Mouse (Mus musculus): ENCODE data around the gene Enkur. TPM values are rescaled to one million over a fixed set of nuclear protein-coding genes. Genes with fewer than 3 reads are reported as not detected.
"Not testable (repeated sequence)": the region's sequence is repeated elsewhere in the genome, so short reads cannot be mapped to it uniquely, and the experiment has no call there.

Enkur gene
- polyA plus RNA-seq (2014; fragmentation: Nextera tagmentation; extraction: Ambion mirVana): 0.98 and 1.1 TPM in 2 replicates

DNA sequence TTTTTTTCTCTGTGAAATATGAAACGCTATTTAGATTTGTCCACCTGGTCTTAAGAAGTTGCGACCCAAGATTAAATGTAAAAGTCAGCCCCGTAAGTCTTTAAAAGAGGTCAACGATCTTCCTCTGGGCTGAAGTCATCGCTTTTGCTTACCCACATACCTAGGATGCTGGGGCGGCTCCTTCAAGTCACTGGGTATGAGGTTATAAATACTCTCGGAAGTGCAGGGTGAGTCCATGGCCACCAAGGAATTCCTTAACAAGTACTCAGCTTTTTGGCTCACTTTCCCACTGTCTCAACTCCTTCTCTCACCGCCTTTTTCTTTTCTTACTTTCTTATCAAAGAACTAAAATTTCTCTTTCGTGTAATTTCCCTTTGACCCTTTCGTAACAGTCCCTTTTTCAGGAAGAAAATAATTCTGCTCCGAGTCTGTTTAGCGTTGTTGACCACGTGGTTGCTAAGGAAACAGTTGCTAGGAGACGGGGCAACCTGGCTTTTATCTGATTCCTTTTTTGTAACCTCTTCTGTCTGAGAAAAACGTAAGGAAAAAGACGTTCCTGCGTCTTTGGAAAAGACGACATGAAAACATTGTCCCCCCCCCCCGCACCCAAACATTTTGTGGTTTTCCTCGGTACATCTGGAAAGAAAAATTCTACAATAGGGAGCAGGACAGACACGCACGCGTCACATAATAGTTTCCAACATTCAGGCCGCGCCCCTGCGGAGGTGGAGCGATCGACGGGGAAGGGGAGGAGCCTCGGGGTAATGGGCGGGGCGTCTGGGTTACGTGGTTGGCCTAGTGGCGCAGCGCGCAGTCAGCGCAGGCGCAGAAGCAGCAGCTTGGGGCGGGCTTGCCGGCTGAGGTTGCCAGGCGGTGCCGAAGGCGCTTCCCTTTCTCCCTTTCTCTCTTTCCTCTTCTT lies at the start of gene Enkur, which contains the start of gene Thnsl1:
Gene Enkur (minus strand): TSS at position 454 of the 919 bp plus-strand sequence.
Gene Thnsl1 (plus strand): TSS at position 813 of the 919 bp plus-strand sequence.
- DNase-seq (ENCODE audit: low spot score, missing footprints): peak; percentile 100
- Histone ChIP-seq H3K9me3 (ENCODE audit: control insufficient read depth, low read length) (no peaks in the 10 kb centered on the region), H3K27me3 (ENCODE audit: control insufficient read depth, insufficient read depth, low read length) (no peaks in the 10 kb centered on the region), H3K9ac (ENCODE audit: low read length) (peak within 1 kb of the TSS; percentile 80), H3K4me1 (ENCODE audit: control insufficient read depth, insufficient read depth, low read length) (peaks cover 9% of the 10 kb centered on the region; the same call in 1 of the 2 replicates), H3K4me3 (ENCODE audit: low read depth, low read length) (peak within 1 kb of the TSS; percentile 62), H3K4me2 (peak within 1 kb of the TSS; percentile 75), H3K27ac (ENCODE audit: low read depth, low read length) (peak within 1 kb of the TSS; percentile 62; the same call in 1 of the 2 replicates), H3K36me3 (ENCODE audit: control insufficient read depth, insufficient read depth, low read length) (no peaks in the 10 kb centered on the region)
- peak; percentile 99 for ATAC-seq (ENCODE audit: low FRiP score)
- 4% methylated on average over 43 of the region's 43 CpGs for WGBS

DNA sequence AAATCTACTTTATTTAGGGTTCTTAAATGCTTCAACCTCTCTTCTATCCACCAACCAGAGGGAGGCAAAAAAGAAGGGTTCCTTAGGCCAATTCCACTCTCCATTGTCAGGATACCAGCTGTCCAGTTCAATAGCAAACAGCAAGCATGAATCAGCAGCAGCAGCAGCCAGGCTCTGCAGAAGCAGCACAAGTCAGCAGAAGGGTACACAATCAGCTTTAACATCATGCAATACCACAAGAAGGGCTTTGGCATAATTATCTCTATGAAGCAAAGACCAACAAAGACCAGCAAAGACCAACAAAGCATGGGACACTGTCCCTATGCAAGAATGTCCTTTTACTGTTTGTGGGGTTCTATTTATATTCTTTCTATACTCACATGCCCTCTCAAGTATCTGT lies 49.1 kb upstream of the Enkur start:
- H3K9me3 ChIP-seq (ENCODE audit: control insufficient read depth, low read length): no peaks in the 10 kb centered on the region
- H3K4me3 ChIP-seq (ENCODE audit: low read depth, low read length): no peak overlapping the region
- H3K27me3 ChIP-seq (ENCODE audit: control insufficient read depth, insufficient read depth, low read length): no peaks in the 10 kb centered on the region
- H3K4me1 ChIP-seq (ENCODE audit: control insufficient read depth, insufficient read depth, low read length): no peaks in the 10 kb centered on the region
- no peaks in the 10 kb centered on the region for H3K36me3 ChIP-seq (ENCODE audit: control insufficient read depth, insufficient read depth, low read length)
- H3K27ac ChIP-seq (ENCODE audit: low read depth, low read length): no peak overlapping the region
- DNase-seq (ENCODE audit: low spot score, missing footprints) (no peak), ATAC-seq (ENCODE audit: low FRiP score) (no peak)
- no peak overlapping the region for H3K4me2 ChIP-seq
- no peak overlapping the region for H3K9ac ChIP-seq (ENCODE audit: low read length)

DNA sequence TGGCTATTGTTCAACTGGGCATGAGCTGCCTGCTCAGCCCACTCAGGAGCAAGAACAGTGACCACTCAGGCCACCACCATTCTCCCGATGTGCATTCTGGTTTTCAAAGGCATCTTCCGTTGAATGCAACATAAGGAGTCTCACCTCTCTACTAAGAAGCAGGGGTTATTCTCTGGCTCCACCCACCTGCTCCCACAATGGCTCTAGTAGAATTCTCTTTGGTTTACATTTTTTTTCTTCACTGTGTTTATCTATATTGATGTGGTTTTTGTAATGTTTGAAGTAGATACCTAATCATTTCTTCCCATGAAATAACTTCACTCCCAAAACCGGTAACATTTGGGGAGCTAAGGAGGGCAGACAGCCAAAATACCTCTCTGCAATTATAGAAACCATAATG lies 48.5 kb upstream of the Enkur start:
- no peak overlapping the region for H3K9ac ChIP-seq (ENCODE audit: low read length)
- no peaks in the 10 kb centered on the region for H3K4me1 ChIP-seq (ENCODE audit: control insufficient read depth, insufficient read depth, low read length)
- no peaks in the 10 kb centered on the region for H3K27me3 ChIP-seq (ENCODE audit: control insufficient read depth, insufficient read depth, low read length)
- no peak overlapping the region for H3K27ac ChIP-seq (ENCODE audit: low read depth, low read length)
- 90% methylated on average over 3 of the region's 3 CpGs for WGBS
- ATAC-seq (ENCODE audit: low FRiP score): no peak
- no peak overlapping the region for H3K4me3 ChIP-seq (ENCODE audit: low read depth, low read length)
- no peaks in the 10 kb centered on the region for H3K9me3 ChIP-seq (ENCODE audit: control insufficient read depth, low read length)
- no peaks in the 10 kb centered on the region for H3K36me3 ChIP-seq (ENCODE audit: control insufficient read depth, insufficient read depth, low read length)
- H3K4me2 ChIP-seq: no peak overlapping the region
- DNase-seq (ENCODE audit: low spot score, missing footprints): no peak

DNA sequence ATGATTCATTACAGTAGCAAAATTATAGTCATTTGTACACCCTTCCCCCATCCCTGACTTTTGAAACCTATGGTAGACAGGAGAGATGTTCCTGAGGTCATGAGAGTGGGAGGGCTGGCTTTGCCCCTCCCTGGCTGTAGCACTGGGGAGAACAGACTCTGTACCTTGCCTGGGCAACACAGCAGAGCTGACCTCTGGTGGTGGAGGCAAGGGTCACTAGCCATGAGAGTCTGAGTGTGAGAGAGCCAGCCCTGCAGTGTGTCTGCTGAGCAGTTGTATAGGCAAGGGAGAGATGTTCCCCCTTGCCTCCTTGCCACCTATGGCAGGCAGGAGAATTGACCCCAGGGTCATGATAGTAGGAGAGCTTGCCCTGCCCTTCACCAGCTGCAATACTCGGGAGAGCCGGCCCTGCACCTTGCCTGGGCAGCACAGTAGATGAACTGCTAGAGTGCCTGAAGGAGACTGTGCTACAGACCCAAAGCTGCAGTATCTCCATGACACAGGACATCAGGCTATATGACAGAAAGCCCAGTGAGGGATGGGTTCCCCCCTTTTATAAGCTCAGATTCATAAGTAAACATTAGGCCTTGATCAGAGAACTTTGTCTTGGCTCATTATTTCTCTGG lies 40.4 kb upstream of the Enkur start:
- DNase-seq (ENCODE audit: low spot score, missing footprints): no peak
- Histone ChIP-seq H3K9ac (ENCODE audit: low read length) (no peak overlapping the region), H3K36me3 (ENCODE audit: control insufficient read depth, insufficient read depth, low read length) (no peaks in the 10 kb centered on the region), H3K4me3 (ENCODE audit: low read depth, low read length) (no peak overlapping the region), H3K4me1 (ENCODE audit: control insufficient read depth, insufficient read depth, low read length) (no peaks in the 10 kb centered on the region), H3K27ac (ENCODE audit: low read depth, low read length) (no peak overlapping the region), H3K9me3 (ENCODE audit: control insufficient read depth, low read length) (no peaks in the 10 kb centered on the region), H3K27me3 (ENCODE audit: control insufficient read depth, insufficient read depth, low read length) (no peaks in the 10 kb centered on the region), H3K4me2 (no peak overlapping the region)
- 88% methylated on average over 2 of the region's 2 CpGs for WGBS
- ATAC-seq (ENCODE audit: low FRiP score): no peak

DNA sequence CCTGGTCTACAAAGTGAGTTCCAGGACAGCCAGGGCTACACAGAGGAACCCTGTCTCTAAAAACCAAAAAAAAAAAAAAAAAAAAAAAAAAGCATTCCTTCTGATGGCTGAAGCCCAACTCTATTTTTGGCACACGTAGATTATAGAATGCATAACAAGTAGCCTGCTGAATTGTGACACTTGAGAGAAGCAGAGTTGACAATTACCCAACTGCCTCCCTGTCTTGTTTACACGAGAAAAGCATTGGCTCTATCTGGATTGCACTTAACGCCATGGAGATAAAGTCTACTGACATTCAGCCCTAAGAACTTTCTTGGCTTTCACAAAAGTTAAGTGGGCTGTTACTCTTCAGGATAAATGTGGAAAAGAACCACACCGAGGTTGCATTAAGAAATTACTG lies 39.8 kb upstream of the Enkur start:
- no peaks in the 10 kb centered on the region for H3K36me3 ChIP-seq (ENCODE audit: control insufficient read depth, insufficient read depth, low read length)
- no peak overlapping the region for H3K4me3 ChIP-seq (ENCODE audit: low read depth, low read length)
- no peaks in the 10 kb centered on the region for H3K9me3 ChIP-seq (ENCODE audit: control insufficient read depth, low read length)
- H3K9ac ChIP-seq (ENCODE audit: low read length): no peak overlapping the region
- WGBS: 82% methylated on average over 4 of the region's 4 CpGs
- H3K4me2 ChIP-seq: no peak overlapping the region
- H3K27ac ChIP-seq (ENCODE audit: low read depth, low read length): no peak overlapping the region
- DNase-seq (ENCODE audit: low spot score, missing footprints): no peak
- ATAC-seq (ENCODE audit: low FRiP score): no peak
- no peaks in the 10 kb centered on the region for H3K4me1 ChIP-seq (ENCODE audit: control insufficient read depth, insufficient read depth, low read length)
- H3K27me3 ChIP-seq (ENCODE audit: control insufficient read depth, insufficient read depth, low read length): no peaks in the 10 kb centered on the region

DNA sequence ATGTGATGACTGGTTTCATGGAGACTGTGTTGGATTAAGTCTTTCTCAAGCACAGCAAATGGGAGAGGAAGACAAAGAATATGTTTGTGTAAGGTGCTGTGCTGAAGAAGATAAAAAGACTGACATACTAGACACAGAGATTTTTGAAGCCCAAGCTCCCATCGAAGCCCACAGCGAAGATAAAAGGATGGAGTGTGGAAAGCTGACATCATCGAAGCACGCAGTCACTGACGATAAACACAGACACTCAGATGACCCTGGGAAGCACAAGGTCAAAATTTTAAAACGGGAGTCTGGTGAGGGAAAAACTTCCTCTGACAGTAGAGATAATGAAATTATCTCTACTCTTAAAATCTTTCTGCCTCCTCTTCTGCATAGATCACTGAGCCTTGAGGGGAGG lies 38.9 kb upstream of the Enkur start:
- not testable (repeated sequence) for H3K4me3 ChIP-seq (ENCODE audit: low read depth, low read length); H3K4me2 ChIP-seq; H3K36me3 ChIP-seq (ENCODE audit: control insufficient read depth, insufficient read depth, low read length); ATAC-seq (ENCODE audit: low FRiP score); H3K27me3 ChIP-seq (ENCODE audit: control insufficient read depth, insufficient read depth, low read length); DNase-seq (ENCODE audit: low spot score, missing footprints); H3K9ac ChIP-seq (ENCODE audit: low read length); H3K4me1 ChIP-seq (ENCODE audit: control insufficient read depth, insufficient read depth, low read length); H3K9me3 ChIP-seq (ENCODE audit: control insufficient read depth, low read length); H3K27ac ChIP-seq (ENCODE audit: low read depth, low read length)
- 89% methylated on average over 3 of the region's 6 CpGs for WGBS

DNA sequence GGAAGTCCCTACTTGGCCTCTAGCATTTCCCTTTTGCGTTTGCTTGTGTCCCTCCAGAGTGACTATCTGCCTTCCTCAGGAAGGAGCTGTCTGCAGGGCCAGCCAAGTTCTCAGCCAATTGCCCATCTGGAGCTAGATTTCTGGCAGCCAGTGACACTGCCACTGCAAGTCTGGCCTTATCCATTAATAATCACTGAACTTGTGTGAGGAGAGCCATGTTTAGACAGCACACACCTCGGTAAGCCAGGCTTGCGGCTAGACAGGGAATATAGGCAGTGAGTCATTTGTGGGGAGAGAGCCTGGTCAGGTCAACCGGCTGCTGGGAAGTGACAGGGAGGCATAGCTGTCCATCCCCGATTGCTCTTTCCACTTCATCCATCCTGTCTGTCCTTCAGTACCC lies 31.7 kb upstream of the Enkur start:
- H3K9me3 ChIP-seq (ENCODE audit: control insufficient read depth, low read length): no peaks in the 10 kb centered on the region
- no peak overlapping the region for H3K9ac ChIP-seq (ENCODE audit: low read length)
- no peaks in the 10 kb centered on the region for H3K27me3 ChIP-seq (ENCODE audit: control insufficient read depth, insufficient read depth, low read length)
- no peaks in the 10 kb centered on the region for H3K36me3 ChIP-seq (ENCODE audit: control insufficient read depth, insufficient read depth, low read length)
- no peak overlapping the region for H3K4me3 ChIP-seq (ENCODE audit: low read depth, low read length)
- H3K27ac ChIP-seq (ENCODE audit: low read depth, low read length): no peak overlapping the region
- 81% methylated on average over 5 of the region's 5 CpGs for WGBS
- no peak overlapping the region for H3K4me2 ChIP-seq
- ATAC-seq (ENCODE audit: low FRiP score): no peak
- no peak for DNase-seq (ENCODE audit: low spot score, missing footprints)
- no peaks in the 10 kb centered on the region for H3K4me1 ChIP-seq (ENCODE audit: control insufficient read depth, insufficient read depth, low read length)

DNA sequence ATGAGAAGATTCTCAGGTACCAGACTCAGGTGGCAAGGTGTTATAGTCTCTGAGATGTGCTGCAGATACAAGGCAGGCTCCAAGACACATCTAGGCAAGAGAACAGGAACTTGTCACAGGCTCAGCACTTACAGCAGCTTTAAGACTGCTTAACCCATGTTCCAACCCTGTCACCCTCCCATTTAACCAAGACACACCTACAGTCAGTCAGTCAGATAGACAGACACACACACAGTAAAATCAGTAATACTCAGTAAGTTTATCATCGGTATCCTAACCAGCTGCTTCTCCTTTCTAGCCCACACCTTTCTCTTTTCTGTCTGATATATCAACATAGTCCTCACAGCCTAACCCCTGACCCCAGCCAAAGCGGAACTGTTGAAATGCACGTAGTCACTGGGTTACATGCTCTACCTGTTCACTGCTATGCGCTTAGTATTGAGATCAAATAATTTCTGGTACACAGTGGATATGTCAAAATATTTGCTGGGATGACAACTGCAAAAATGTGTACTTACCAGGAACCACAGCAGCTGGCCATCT lies 30.8 kb upstream of the Enkur start:
- Histone ChIP-seq H3K27me3 (ENCODE audit: control insufficient read depth, insufficient read depth, low read length) (no peaks in the 10 kb centered on the region), H3K9me3 (ENCODE audit: control insufficient read depth, low read length) (no peaks in the 10 kb centered on the region), H3K9ac (ENCODE audit: low read length) (no peak overlapping the region), H3K4me1 (ENCODE audit: control insufficient read depth, insufficient read depth, low read length) (no peaks in the 10 kb centered on the region), H3K36me3 (ENCODE audit: control insufficient read depth, insufficient read depth, low read length) (no peaks in the 10 kb centered on the region), H3K27ac (ENCODE audit: low read depth, low read length) (no peak overlapping the region), H3K4me2 (no peak overlapping the region), H3K4me3 (ENCODE audit: low read depth, low read length) (no peak overlapping the region)
- DNase-seq (ENCODE audit: low spot score, missing footprints) (no peak), ATAC-seq (ENCODE audit: low FRiP score) (no peak)
- 90% methylated on average over 4 of the region's 4 CpGs for WGBS
